Mouse (Mus musculus): ENCODE results near the gene Errfi1.

- TF ChIP-seq CTCF (IDR thresholded peaks at IDR 0.05 in 2 of 3, conservative IDR thresholded peaks at IDR 0.05 in 1 of 3; ENCODE audit: control insufficient read depth in 1 of 3, insufficient read depth in 1 of 3, low read depth in 2 of 3, low read length in 3 of 3, poor library complexity in 1 of 3, severe bottlenecking in 1 of 3), result no peak
- TF ChIP-seq RCOR1 (IDR thresholded peaks at IDR 0.05; ENCODE audit: low read depth, low read length), result no peak
- TF ChIP-seq MAZ (IDR thresholded peaks at IDR 0.05; ENCODE audit: low read depth, low read length), result no peak
- TF ChIP-seq ZKSCAN1 (IDR thresholded peaks at IDR 0.05; ENCODE audit: low read depth, low read length), result no peak
- no peak for TF ChIP-seq MXI1 (IDR thresholded peaks at IDR 0.05; ENCODE audit: low read depth, low read length)
- TF ChIP-seq MAX (IDR thresholded peaks at IDR 0.05; ENCODE audit: low read length), result no peak
- TF ChIP-seq SIN3A (IDR thresholded peaks at IDR 0.05; ENCODE audit: low read length), result no peak
- TF ChIP-seq TBP (IDR thresholded peaks at IDR 0.05; ENCODE audit: low read depth, low read length), result no peak
- no peak for TF ChIP-seq GATA1 (IDR thresholded peaks at IDR 0.05; ENCODE audit: low read depth, low read length)
Measured at GRCm38 (mm10) chr4:150868161-150868560, 14.4 kb downstream of the Errfi1 start.
